Mouse (Mus musculus): ENCODE data around the gene Bbs4. TPM values are rescaled to one million over a fixed set of nuclear protein-coding genes. Genes with fewer than 3 reads are reported as not detected.
A peak's percentile ranks its signal among the peaks of the same experiment; 100 is the strongest.

Bbs4 gene
- polyA plus RNA-seq, 1 experiment, result 0.59 TPM

- peaks cover 22% of the 10 kb centered on the region for H3K4me1 ChIP-seq
- no peak for TF ChIP-seq FLI1 (IDR thresholded peaks at IDR 0.05; ENCODE audit: low read length)
- no peak for TF ChIP-seq GATA1 (IDR thresholded peaks at IDR 0.05; ENCODE audit: borderline replicate concordance, low read length)
- peaks cover 13% of the 10 kb centered on the region for H3K27me3 ChIP-seq (replicated peaks)
- H3K4me3 ChIP-seq (replicated peaks), result peak overlapping the region; percentile 75
- peaks cover 5% of the 10 kb centered on the region; the same call in 1 of the 2 replicates for H3K9me3 ChIP-seq
- H3K36me3 ChIP-seq (replicated peaks; ENCODE audit: low read length), result no peaks in the 10 kb centered on the region
Measured at GRCm38 (mm10) chr9:59282683-59282986, 70.7 kb downstream of the Bbs4 start.

GRCm38 (mm10) chr9:59281871-59282682 is 71.2 kb downstream of the Bbs4 start:
- Histone ChIP-seq H3K36me3 (replicated peaks; ENCODE audit: low read length) (no peaks in the 10 kb centered on the region), H3K27me3 (replicated peaks) (peaks cover 13% of the 10 kb centered on the region), H3K9me3 (peaks cover 5% of the 10 kb centered on the region; the same call in 1 of the 2 replicates), H3K4me1 (peaks cover 17% of the 10 kb centered on the region), H3K4me3 (replicated peaks) (peak overlapping the region; percentile 75)
- TF ChIP-seq GATA1 (IDR thresholded peaks at IDR 0.05; ENCODE audit: borderline replicate concordance, low read length), result no peak
- no peak for TF ChIP-seq FLI1 (IDR thresholded peaks at IDR 0.05; ENCODE audit: low read length)

- H3K36me3 ChIP-seq (replicated peaks; ENCODE audit: low read length), result no peaks in the 10 kb centered on the region
- H3K4me1 ChIP-seq, result peaks cover 13% of the 10 kb centered on the region
- H3K27me3 ChIP-seq (replicated peaks), result peaks cover 13% of the 10 kb centered on the region
- no peak overlapping the region for H3K4me3 ChIP-seq (replicated peaks)
- TF ChIP-seq FLI1 (IDR thresholded peaks at IDR 0.05; ENCODE audit: low read length) (no peak), GATA1 (IDR thresholded peaks at IDR 0.05; ENCODE audit: borderline replicate concordance, low read length) (no peak)
- peaks cover 5% of the 10 kb centered on the region; the same call in 1 of the 2 replicates for H3K9me3 ChIP-seq
Measured at GRCm38 (mm10) chr9:59280888-59281287, 72.4 kb downstream of the Bbs4 start.

- no peak overlapping the region for H3K4me3 ChIP-seq (replicated peaks)
- peaks cover 5% of the 10 kb centered on the region; the same call in 1 of the 2 replicates for H3K9me3 ChIP-seq
- H3K4me1 ChIP-seq, result peaks cover 13% of the 10 kb centered on the region
- H3K36me3 ChIP-seq (replicated peaks; ENCODE audit: low read length), result no peaks in the 10 kb centered on the region
- TF ChIP-seq FLI1 (IDR thresholded peaks at IDR 0.05; ENCODE audit: low read length) (no peak), GATA1 (IDR thresholded peaks at IDR 0.05; ENCODE audit: borderline replicate concordance, low read length) (no peak)
- peaks cover 11% of the 10 kb centered on the region for H3K27me3 ChIP-seq (replicated peaks)
Measured at GRCm38 (mm10) chr9:59278694-59279093, 74.6 kb downstream of the Bbs4 start.

GRCm38 (mm10) chr9:59278199-59278598 is 75.1 kb downstream of the Bbs4 start:
- peaks cover 11% of the 10 kb centered on the region for H3K27me3 ChIP-seq (replicated peaks)
- peaks cover 13% of the 10 kb centered on the region for H3K4me1 ChIP-seq
- H3K4me3 ChIP-seq (replicated peaks), result no peak overlapping the region
- H3K9me3 ChIP-seq, result peaks cover 5% of the 10 kb centered on the region; the same call in 1 of the 2 replicates
- TF ChIP-seq FLI1 (IDR thresholded peaks at IDR 0.05; ENCODE audit: low read length), result no peak
- no peak for TF ChIP-seq GATA1 (IDR thresholded peaks at IDR 0.05; ENCODE audit: borderline replicate concordance, low read length)
- H3K36me3 ChIP-seq (replicated peaks; ENCODE audit: low read length), result no peaks in the 10 kb centered on the region

GRCm38 (mm10) chr9:59274846-59275455 is 78.4 kb downstream of the Bbs4 start:
- H3K36me3 ChIP-seq (replicated peaks; ENCODE audit: low read length), result no peaks in the 10 kb centered on the region
- H3K27me3 ChIP-seq (replicated peaks), result peaks cover 10% of the 10 kb centered on the region
- peaks cover 8% of the 10 kb centered on the region for H3K4me1 ChIP-seq
- no peaks in the 10 kb centered on the region for H3K9me3 ChIP-seq
- TF ChIP-seq GATA1 (IDR thresholded peaks at IDR 0.05; ENCODE audit: borderline replicate concordance, low read length) (no peak), FLI1 (IDR thresholded peaks at IDR 0.05; ENCODE audit: low read length) (no peak)
- no peak overlapping the region for H3K4me3 ChIP-seq (replicated peaks)

- H3K27me3 ChIP-seq (replicated peaks), result peaks cover 13% of the 10 kb centered on the region
- no peak overlapping the region for H3K4me3 ChIP-seq (replicated peaks)
- TF ChIP-seq FLI1 (IDR thresholded peaks at IDR 0.05; ENCODE audit: low read length), result no peak
- TF ChIP-seq GATA1 (IDR thresholded peaks at IDR 0.05; ENCODE audit: borderline replicate concordance, low read length), result no peak
- H3K4me1 ChIP-seq, result no peaks in the 10 kb centered on the region
- no peaks in the 10 kb centered on the region for H3K9me3 ChIP-seq
- H3K36me3 ChIP-seq (replicated peaks; ENCODE audit: low read length), result no peaks in the 10 kb centered on the region
Measured at GRCm38 (mm10) chr9:59273199-59273598, 80.1 kb downstream of the Bbs4 start.

Other genes with a start within 250 kb of the Bbs4 start
- gene Adpgk, start 62.0 kb downstream of the Bbs4 start, polyA plus RNA-seq (2012; ENCODE audit: insufficient read depth, low replicate concordance), result 1.6 and 2.0 TPM in 2 replicates
- 15.7 and 16.8 TPM in 2 replicates for gene Arih1, start 133.1 kb upstream of the Bbs4 start, polyA plus RNA-seq (2012; ENCODE audit: insufficient read depth, low replicate concordance)
- 125 and 176 TPM in 2 replicates for gene Hexa, start 186.0 kb upstream of the Bbs4 start, polyA plus RNA-seq (2012; ENCODE audit: insufficient read depth, low replicate concordance)
- gene Tmem202, start 186.3 kb upstream of the Bbs4 start, polyA plus RNA-seq (2012; ENCODE audit: insufficient read depth, low replicate concordance), result 0.11 TPM in 1 of 2 replicates, not detected in the other
- 2.1 TPM in 1 of 2 replicates, not detected in the other for gene Celf6, start 224.4 kb upstream of the Bbs4 start, polyA plus RNA-seq (2012; ENCODE audit: insufficient read depth, low replicate concordance)